Mouse (Mus musculus): ENCODE data around the gene Mrpl41.
"Not testable (repeated sequence)": the region's sequence is repeated elsewhere in the genome, so short reads cannot be mapped to it uniquely, and the experiment has no call there.

Gene Mrpl41

GRCm38 (mm10) chr2:24974906-24975703 lies at the start of gene Mrpl41:
TSS of gene Mrpl41 (minus strand) at chr2:24975098.
- peak; percentile 96 to 97 for DNase-seq (ENCODE audit: low spot score in 2 of 2)

GRCm38 (mm10) chr2:25022678-25023077 lies 47.8 kb upstream of the Mrpl41 start:
- no peak for DNase-seq (ENCODE audit: low spot score in 2 of 2)

- no peak for DNase-seq (ENCODE audit: low spot score in 2 of 2)
These were observed 33.4 kb upstream of the Mrpl41 start for GRCm38 (mm10) chr2:25008250-25008649.

- no peak for DNase-seq (ENCODE audit: low spot score in 2 of 2)
These were observed 31.9 kb upstream of the Mrpl41 start for GRCm38 (mm10) chr2:25006767-25007166.

GRCm38 (mm10) chr2:25003946-25004786 lies 29.3 kb upstream of the Mrpl41 start:
- no peak for DNase-seq (ENCODE audit: low spot score in 2 of 2)

- no peak for DNase-seq (ENCODE audit: low spot score in 2 of 2)
These were observed 25.8 kb upstream of the Mrpl41 start for GRCm38 (mm10) chr2:25000544-25001235.

GRCm38 (mm10) chr2:24996471-24996870 lies 21.6 kb upstream of the Mrpl41 start:
- DNase-seq (ENCODE audit: low spot score in 2 of 2) = no peak

GRCm38 (mm10) chr2:24995332-24995731 lies 20.4 kb upstream of the Mrpl41 start:
- DNase-seq (ENCODE audit: low spot score in 2 of 2) = no peak

- DNase-seq (ENCODE audit: low spot score in 2 of 2) = no peak
These were observed 12.9 kb upstream of the Mrpl41 start for GRCm38 (mm10) chr2:24987762-24988161.

- no peak for DNase-seq (ENCODE audit: low spot score in 2 of 2)
These were observed 2.1 kb upstream of the Mrpl41 start for GRCm38 (mm10) chr2:24976960-24977359.

- peak; percentile 66 to 75 for DNase-seq (ENCODE audit: low spot score in 2 of 2)
These were observed 903 bp upstream of the Mrpl41 start, which contains the start of gene Pnpla7 for GRCm38 (mm10) chr2:24975704-24976297. TSS of gene Pnpla7 (plus strand) at chr2:24976033.

GRCm38 (mm10) chr2:24974452-24974851 lies 446 bp downstream of the Mrpl41 start:
- not testable (repeated sequence) for DNase-seq (ENCODE audit: low spot score in 2 of 2)

- no peak for DNase-seq (ENCODE audit: low spot score in 2 of 2)
These were observed 4.5 kb downstream of the Mrpl41 start for GRCm38 (mm10) chr2:24970386-24970785.

GRCm38 (mm10) chr2:24962304-24963000 lies 12.4 kb downstream of the Mrpl41 start, which contains the start of gene Dph7:
TSS of gene Dph7 (plus strand) at chr2:24962400.
- peak; percentile 69 to 86 for DNase-seq (ENCODE audit: low spot score in 2 of 2)

GRCm38 (mm10) chr2:24960910-24961309 lies 14.0 kb downstream of the Mrpl41 start:
- DNase-seq (ENCODE audit: low spot score in 2 of 2) = no peak

- DNase-seq (ENCODE audit: low spot score in 2 of 2) = no peak
These were observed 22.3 kb downstream of the Mrpl41 start for GRCm38 (mm10) chr2:24952537-24953055.

- no peak for DNase-seq (ENCODE audit: low spot score in 2 of 2)
These were observed 24.7 kb downstream of the Mrpl41 start for GRCm38 (mm10) chr2:24950189-24950535.

- DNase-seq (ENCODE audit: low spot score in 2 of 2) = peak; percentile 96 to 97
These were observed 25.3 kb downstream of the Mrpl41 start, which contains the start of gene Zmynd19 for GRCm38 (mm10) chr2:24949421-24950188. TSS of gene Zmynd19 (plus strand) at chr2:24949792.

- DNase-seq (ENCODE audit: low spot score in 2 of 2) = not testable (repeated sequence)
These were observed 30.6 kb downstream of the Mrpl41 start for GRCm38 (mm10) chr2:24944304-24944703.

GRCm38 (mm10) chr2:24942092-24942491 lies 32.8 kb downstream of the Mrpl41 start:
- DNase-seq (ENCODE audit: low spot score in 2 of 2) = no peak
